Mouse (Mus musculus): ENCODE measurements around the gene Wdcp.
"Not testable (repeated sequence)": the region's sequence is repeated elsewhere in the genome, so short reads cannot be mapped to it uniquely, and the experiment has no call there.

The Wdcp gene

GRCm38 (mm10) chr12:4868924-4869323 is 25.8 kb downstream of the Wdcp start:
- DNase-seq (ENCODE audit: low read depth, low spot score), result no peak

- DNase-seq (ENCODE audit: low read depth, low spot score), result no peak
These were observed 28.2 kb downstream of the Wdcp start for GRCm38 (mm10) chr12:4871260-4871659.

GRCm38 (mm10) chr12:4872273-4872672 is 29.2 kb downstream of the Wdcp start:
- DNase-seq (ENCODE audit: low read depth, low spot score), result no peak

- no peak for DNase-seq (ENCODE audit: low read depth, low spot score)
These were observed 29.9 kb downstream of the Wdcp start for GRCm38 (mm10) chr12:4872983-4873477.

- no peak for DNase-seq (ENCODE audit: low read depth, low spot score)
These were observed 30.4 kb downstream of the Wdcp start for GRCm38 (mm10) chr12:4873531-4873930.

GRCm38 (mm10) chr12:4874161-4874927 is 31.2 kb downstream of the Wdcp start, which contains the start of gene Mfsd2b:
TSS of gene Mfsd2b (minus strand) at chr12:4874359.
- no peak for DNase-seq (ENCODE audit: low read depth, low spot score)

GRCm38 (mm10) chr12:4875623-4876022 is 32.5 kb downstream of the Wdcp start:
- DNase-seq (ENCODE audit: low read depth, low spot score), result no peak

GRCm38 (mm10) chr12:4878296-4878783 is 35.2 kb downstream of the Wdcp start:
- no peak for DNase-seq (ENCODE audit: low read depth, low spot score)

GRCm38 (mm10) chr12:4879048-4879447 is 35.9 kb downstream of the Wdcp start:
- no peak for DNase-seq (ENCODE audit: low read depth, low spot score)

- DNase-seq (ENCODE audit: low read depth, low spot score), result no peak
These were observed 39.0 kb downstream of the Wdcp start for GRCm38 (mm10) chr12:4882086-4882485.

GRCm38 (mm10) chr12:4885062-4885461 is 42.0 kb downstream of the Wdcp start:
- DNase-seq (ENCODE audit: low read depth, low spot score), result no peak

- DNase-seq (ENCODE audit: low read depth, low spot score), result not testable (repeated sequence)
These were observed 43.5 kb downstream of the Wdcp start for GRCm38 (mm10) chr12:4886581-4886980.

GRCm38 (mm10) chr12:4888739-4889138 is 45.6 kb downstream of the Wdcp start:
- DNase-seq (ENCODE audit: low read depth, low spot score), result no peak

GRCm38 (mm10) chr12:4889251-4889650 is 46.1 kb downstream of the Wdcp start:
- no peak for DNase-seq (ENCODE audit: low read depth, low spot score)

- no peak for DNase-seq (ENCODE audit: low read depth, low spot score)
These were observed 46.8 kb downstream of the Wdcp start for GRCm38 (mm10) chr12:4889891-4890290.

GRCm38 (mm10) chr12:4898024-4898423 is 54.9 kb downstream of the Wdcp start:
- no peak for DNase-seq (ENCODE audit: low read depth, low spot score)

- no peak for DNase-seq (ENCODE audit: low read depth, low spot score)
These were observed 62.8 kb downstream of the Wdcp start for GRCm38 (mm10) chr12:4905946-4906345.

- no peak for DNase-seq (ENCODE audit: low read depth, low spot score)
These were observed 63.4 kb downstream of the Wdcp start for GRCm38 (mm10) chr12:4906476-4906875.

- peak; percentile 82 for DNase-seq (ENCODE audit: low read depth, low spot score)
These were observed 64.1 kb downstream of the Wdcp start, which contains the start of gene Ubxn2a for GRCm38 (mm10) chr12:4906951-4907906. TSS of gene Ubxn2a (minus strand) at chr12:4907705.

- DNase-seq (ENCODE audit: low read depth, low spot score), result no peak
These were observed 65.3 kb downstream of the Wdcp start for GRCm38 (mm10) chr12:4908391-4908790.

All from telencephalon, adult 2 months (tissue).